Mouse (Mus musculus) stomach, adult 2 months (tissue): Measurements from ENCODE around the gene Cbln3. TPM values are rescaled to one million over a fixed set of nuclear protein-coding genes. Genes with fewer than 3 reads are reported as not detected.

Source experiments
- polyA plus RNA-seq: library from polyadenylated mRNA; depleted of rRNA; stranded (reverse); fragments of >200 nt; gene quantifications from 2 replicates; pipeline ENCODE4 v1.2.3, GENCODE M21; 2012; rRNA removed

Cbln3 gene
- 0.11 and 0.34 TPM in 2 replicates for polyA plus RNA-seq

DNA sequence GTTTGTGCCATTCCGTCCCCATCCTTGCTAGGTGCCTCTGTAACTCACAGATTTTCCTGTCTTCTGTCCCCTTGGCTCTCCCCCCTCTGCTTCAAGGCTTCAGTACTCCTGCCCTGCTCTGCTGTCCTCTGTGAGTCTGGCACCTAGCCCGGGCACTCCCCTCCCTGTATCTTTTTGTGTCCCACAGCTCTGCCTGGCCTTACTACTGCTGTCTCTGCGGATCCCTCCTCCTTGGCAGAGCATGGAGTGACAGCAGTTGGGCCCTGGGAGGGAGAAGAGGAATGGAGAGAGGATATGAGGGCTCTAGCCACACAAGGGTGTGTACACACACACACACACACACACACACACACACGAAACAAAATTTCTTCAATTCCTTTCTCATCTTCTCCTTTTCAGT, at the start of gene Cbln3:
Gene Cbln3 (minus strand): TSS at position 227 of the 400 bp plus-strand sequence.

DNA sequence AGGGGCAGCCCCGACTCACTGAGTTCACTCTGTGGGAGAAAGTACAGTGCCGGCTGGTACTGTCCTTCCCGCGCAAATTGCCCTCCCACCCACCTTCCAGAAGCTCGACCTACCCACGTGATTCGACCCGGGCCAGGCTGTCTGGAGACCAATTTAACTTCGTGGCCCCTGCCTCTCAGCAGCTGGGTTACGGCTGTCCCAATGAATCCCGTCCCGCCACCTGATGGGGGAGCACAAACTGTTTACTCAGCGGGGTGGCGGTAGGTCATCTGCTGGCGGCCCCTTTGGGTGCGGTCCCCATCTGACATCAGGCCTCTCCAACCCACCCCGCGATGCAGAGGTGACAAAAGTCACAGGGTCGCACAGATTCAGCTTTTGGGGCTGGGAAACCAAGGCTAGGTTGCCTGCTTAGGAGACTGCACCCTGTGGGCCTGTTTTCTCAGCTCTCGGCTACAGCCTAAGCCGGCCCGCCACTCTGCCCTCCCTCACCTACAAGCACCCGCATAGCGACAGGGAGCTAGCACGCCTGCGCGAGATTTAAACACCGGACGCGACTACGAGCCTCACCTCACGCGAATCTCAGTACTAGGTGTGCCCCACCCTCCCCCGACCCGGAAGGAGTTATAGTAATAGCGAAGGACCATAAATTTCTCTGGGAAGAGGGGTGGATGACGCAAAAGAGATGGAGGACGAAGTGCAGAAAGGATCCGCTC, 15.7 kb upstream of the Cbln3 start, which contains the start of gene Sdr39u1:
Gene Sdr39u1 (minus strand): TSS at position 593 of the 713 bp plus-strand sequence.

DNA sequence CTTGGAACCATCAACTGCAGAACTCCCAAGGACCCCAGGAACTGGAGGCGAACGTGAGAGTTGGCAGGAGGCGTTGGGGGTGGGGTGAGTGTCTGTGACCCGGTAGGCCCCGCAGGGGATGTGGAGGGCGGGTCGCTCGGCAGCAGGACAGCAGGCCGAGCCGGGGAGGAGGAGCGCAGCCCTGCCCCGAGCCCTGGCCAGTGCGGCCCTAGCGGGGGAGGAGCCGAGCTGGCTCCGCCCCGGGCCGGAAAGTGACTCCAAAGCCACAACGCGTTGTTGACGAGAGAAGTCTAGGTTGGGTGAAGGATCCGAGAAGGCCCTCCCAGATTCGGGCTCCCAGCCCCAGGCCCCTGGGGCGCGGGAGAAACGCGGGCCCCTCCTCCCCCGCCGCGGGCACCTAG, 521 bp upstream of the Cbln3 start, which contains the start of gene Khnyn:
Gene Khnyn (plus strand): TSS at position 235 of the 401 bp plus-strand sequence.

DNA sequence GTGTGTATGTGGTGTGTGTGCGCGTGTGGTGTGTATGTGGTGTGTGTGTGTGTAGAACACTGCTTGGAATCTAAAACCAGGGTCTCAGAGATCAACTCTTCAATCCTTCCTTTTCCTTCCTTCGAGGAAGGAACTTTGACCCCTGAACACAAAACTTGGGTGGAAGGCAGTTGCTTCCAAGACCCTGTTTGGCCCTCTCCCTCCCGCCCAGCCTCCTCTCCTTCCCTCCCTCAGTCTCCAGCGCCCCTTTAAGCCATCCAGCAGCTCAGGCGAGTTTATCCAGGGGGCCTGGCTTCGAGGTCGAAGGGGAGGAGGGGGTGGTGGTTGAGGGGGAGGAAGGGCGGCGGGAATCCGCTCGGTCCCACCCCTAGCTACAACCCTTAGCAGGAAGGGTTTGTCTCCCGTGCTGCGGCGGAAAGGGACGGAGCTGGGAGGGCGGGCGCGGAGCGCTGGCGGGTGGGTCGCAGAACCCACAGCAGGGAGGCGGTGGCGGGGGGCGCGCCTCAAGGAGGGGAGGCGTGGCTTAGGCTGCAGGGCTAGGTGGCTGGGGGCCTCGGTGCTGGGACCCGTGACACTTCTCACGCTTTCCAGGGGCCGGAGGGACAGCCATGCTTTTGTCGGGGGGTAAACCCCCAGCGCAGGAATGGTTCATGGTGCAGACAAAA, 30.4 kb downstream of the Cbln3 start, which contains the start of gene Nynrin:
Gene Nynrin (plus strand): TSS at position 390 of the 665 bp plus-strand sequence.

Other genes starting within 250 kb of the Cbln3 start
- gene Ipo4, start 248.4 kb downstream of the Cbln3 start, polyA plus RNA-seq = 31.9 and 34.9 TPM in 2 replicates
- gene Gm49378, start 246.5 kb downstream of the Cbln3 start, polyA plus RNA-seq = 8.5 and 8.6 TPM in 2 replicates
- gene Tm9sf1, start 240.6 kb downstream of the Cbln3 start, polyA plus RNA-seq = 55.0 and 58.0 TPM in 2 replicates
- gene Tssk4, start 234.2 kb downstream of the Cbln3 start, polyA plus RNA-seq = 0.38 and 0.49 TPM in 2 replicates
- gene Mdp1, start 223.9 kb downstream of the Cbln3 start, polyA plus RNA-seq = 6.8 and 7.4 TPM in 2 replicates
- 3.7 and 4.7 TPM in 2 replicates for gene Gmpr2, start 212.5 kb downstream of the Cbln3 start, polyA plus RNA-seq
- 167 and 187 TPM in 2 replicates for gene Nedd8, start 212.3 kb downstream of the Cbln3 start, polyA plus RNA-seq
- 3.1 and 4.4 TPM in 2 replicates for gene Tinf2, start 202.6 kb downstream of the Cbln3 start, polyA plus RNA-seq
- gene Tgm1, start 170.5 kb downstream of the Cbln3 start, polyA plus RNA-seq = 29.4 and 45.8 TPM in 2 replicates
- 24.3 and 27.3 TPM in 2 replicates for gene Rabggta, start 162.1 kb downstream of the Cbln3 start, polyA plus RNA-seq
- gene Dhrs1, start 138.7 kb downstream of the Cbln3 start, polyA plus RNA-seq = 50.3 and 51.5 TPM in 2 replicates
- 5.8 and 6.9 TPM in 2 replicates for gene Nop9, start 138.7 kb downstream of the Cbln3 start, polyA plus RNA-seq
- gene Cideb, start 125.9 kb downstream of the Cbln3 start, polyA plus RNA-seq = 16.4 and 17.4 TPM in 2 replicates
- gene Ltb4r2, start 123.0 kb downstream of the Cbln3 start, polyA plus RNA-seq = 5.8 and 10.2 TPM in 2 replicates
- gene Ltb4r1, start 118.4 kb downstream of the Cbln3 start, polyA plus RNA-seq = 5.6 and 10.4 TPM in 2 replicates
- 8.0 and 9.3 TPM in 2 replicates for gene Adcy4, start 100.3 kb downstream of the Cbln3 start, polyA plus RNA-seq
- 16.6 and 17.9 TPM in 2 replicates for gene Ripk3, start 95.5 kb downstream of the Cbln3 start, polyA plus RNA-seq
- 13.1 and 15.8 TPM in 2 replicates for gene Nfatc4, start 61.2 kb downstream of the Cbln3 start, polyA plus RNA-seq
- 1.7 and 2.3 TPM in 2 replicates for gene Nynrin, start 30.4 kb downstream of the Cbln3 start, polyA plus RNA-seq
- gene Khnyn, start 555 bp upstream of the Cbln3 start, polyA plus RNA-seq = 13.9 and 14.7 TPM in 2 replicates
- gene Sdr39u1, start 15.9 kb upstream of the Cbln3 start, polyA plus RNA-seq = 17.2 and 19.5 TPM in 2 replicates
- gene Cma1, start 60.3 kb upstream of the Cbln3 start, polyA plus RNA-seq = 1.3 and 3.1 TPM in 2 replicates
- gene Cma2, start 66.6 kb upstream of the Cbln3 start, polyA plus RNA-seq = not detected in 2 replicates
- 16.9 and 47.6 TPM in 2 replicates for gene Mcpt1, start 133.6 kb upstream of the Cbln3 start, polyA plus RNA-seq
- gene Mcpt9, start 146.1 kb upstream of the Cbln3 start, polyA plus RNA-seq = not detected in 2 replicates
- 7.9 and 8.6 TPM in 2 replicates for gene Mcpt2, start 157.6 kb upstream of the Cbln3 start, polyA plus RNA-seq
- 1.5 and 2.9 TPM in 2 replicates for gene Mcpt4, start 177.9 kb upstream of the Cbln3 start, polyA plus RNA-seq
- gene Mcpt8, start 200.9 kb upstream of the Cbln3 start, polyA plus RNA-seq = not detected in 2 replicates
- gene Ctsg, start 218.2 kb upstream of the Cbln3 start, polyA plus RNA-seq = not detected in 2 replicates
- not detected in 2 replicates for gene Gzme, start 236.2 kb upstream of the Cbln3 start, polyA plus RNA-seq
- gene Gzmd, start 248.2 kb upstream of the Cbln3 start, polyA plus RNA-seq = not detected in 2 replicates